Mouse (Mus musculus) spleen, postnatal 4 days (tissue): ENCODE measurements around the gene Tll2.

Source experiments
- DNase-seq, 2 experiments: peaks; one replicate each; pipeline ENCODE4 v3.0.0; 2022; ENCODE audit warnings: low spot score in 2 of 2

The Tll2 gene

DNA sequence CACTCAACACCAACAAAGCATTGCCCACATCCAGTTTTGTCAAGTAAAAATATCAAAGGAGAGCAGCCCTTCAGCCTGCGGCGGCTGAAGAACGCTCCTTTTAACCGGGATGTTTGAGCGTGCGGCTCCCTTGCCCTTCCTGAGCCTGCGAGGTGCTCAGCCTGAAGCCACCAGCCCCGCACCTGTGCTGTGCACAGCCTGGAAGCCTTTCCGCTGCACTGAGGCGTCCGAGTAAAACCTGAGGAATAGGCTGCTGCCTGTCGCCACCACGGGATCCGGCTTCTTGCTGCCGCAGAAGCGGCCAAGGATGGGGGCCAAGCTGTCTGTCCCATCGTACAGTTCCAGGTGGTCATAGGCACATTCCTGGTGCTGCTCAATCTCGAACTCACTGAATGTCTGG is 118.1 kb downstream of the Tll2 start:
- DNase-seq: no peak

DNA sequence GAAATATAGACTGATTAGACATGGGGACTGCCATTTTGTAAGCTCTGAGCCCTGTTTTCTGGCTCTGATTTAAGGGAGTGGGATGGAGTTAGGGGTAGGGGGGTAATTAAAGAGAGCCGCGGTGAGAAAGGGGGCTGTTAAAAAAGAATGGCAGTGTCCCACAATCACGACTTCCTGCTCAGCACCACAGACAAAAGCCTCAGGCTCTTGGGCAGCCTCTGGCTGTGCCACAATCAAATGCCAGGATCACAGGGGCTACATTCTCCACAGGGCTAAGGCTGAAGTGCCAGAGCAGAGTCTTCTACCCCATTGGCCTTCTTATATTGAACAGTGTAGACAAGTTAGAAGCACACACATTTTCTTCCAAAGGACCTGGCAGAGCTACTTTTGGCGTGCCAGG is 118.7 kb downstream of the Tll2 start:
- DNase-seq: no peak

GRCm38 (mm10) chr19:41086700-41087099 is 119.9 kb downstream of the Tll2 start:
- DNase-seq: peak; percentile 52 to 82

DNA sequence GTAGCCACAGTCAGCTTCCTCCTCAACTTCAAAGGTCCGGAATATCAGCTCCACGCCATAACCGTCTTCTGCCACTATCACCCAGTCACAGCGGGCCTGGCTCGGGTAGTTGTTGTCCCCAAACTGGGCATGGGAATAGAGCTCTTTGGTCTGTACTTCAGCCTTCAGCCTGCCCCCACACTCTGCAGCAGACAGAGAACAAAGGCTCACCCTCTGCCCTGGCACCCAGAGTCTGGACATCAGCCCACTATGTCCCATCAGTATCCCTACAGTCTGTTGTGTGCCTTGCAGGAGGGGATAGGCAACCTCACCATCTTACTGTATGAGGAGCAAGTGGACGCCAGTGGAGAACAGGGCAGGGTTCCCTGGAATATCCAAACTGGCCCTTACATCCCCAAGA is 120.3 kb downstream of the Tll2 start:
- no peak for DNase-seq

DNA sequence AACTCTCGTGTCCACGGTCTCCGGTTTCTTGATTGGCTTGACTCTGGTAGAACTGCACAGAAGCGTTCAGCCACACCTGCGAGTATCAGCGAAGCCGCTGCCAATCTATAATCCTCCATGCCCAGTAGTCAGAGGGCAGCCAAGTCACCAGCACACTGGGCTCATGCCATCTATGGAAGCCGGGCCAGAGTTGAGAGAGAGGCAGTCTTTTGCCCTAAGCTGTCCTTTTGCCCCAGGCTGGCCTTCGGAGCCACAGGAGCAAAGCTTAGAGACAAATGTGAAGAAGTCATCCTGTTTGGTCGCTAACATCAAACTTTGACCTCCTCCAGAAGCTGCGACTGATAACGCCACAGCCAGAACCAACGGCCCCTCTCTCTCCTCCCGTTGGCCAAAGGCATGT is 123.0 kb downstream of the Tll2 start:
- no peak for DNase-seq

DNA sequence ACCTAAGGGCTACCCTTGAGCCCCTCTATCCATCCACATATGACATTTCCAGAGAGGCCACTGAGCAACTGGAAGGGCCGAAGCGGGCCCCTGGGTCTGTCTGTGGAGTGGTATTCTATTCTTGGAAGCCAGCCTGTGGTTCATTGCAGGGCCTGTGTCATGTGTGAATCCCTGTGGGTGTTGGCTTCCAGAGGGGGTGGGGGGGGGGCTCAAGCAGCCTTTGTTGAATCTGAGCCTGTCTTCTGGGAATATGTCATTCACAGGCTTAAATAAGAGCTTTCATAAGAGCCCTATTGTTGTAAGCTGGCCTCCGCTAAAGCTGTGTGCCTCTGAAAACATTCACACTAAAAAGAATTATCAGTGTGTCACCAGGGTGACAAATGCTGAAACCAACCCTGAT is 125.0 kb downstream of the Tll2 start:
- DNase-seq: no peak

DNA sequence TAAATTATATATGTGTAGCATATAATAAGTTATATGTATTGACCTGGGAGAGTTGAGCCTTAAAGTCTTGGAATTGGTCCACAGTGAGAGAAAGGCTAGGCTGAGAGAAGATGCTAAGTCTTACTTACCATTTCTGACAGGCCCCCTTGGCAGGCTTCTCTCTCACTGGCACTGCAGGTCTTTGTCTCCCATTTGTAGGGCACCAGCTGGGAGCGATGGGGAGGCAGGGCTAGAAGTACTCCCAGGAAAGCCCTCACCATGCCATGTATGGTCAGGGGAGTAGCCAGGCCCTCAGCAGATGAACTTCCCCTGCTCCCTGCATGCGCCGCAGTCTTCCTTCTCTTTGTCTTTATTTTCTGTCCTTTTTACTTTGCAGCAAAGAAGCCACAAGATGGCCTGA is 129.7 kb downstream of the Tll2 start, which contains the start of gene Opalin:
Opalin (minus strand) TSS at position 208 of the 400 bp plus-strand sequence.
- no peak for DNase-seq

DNA sequence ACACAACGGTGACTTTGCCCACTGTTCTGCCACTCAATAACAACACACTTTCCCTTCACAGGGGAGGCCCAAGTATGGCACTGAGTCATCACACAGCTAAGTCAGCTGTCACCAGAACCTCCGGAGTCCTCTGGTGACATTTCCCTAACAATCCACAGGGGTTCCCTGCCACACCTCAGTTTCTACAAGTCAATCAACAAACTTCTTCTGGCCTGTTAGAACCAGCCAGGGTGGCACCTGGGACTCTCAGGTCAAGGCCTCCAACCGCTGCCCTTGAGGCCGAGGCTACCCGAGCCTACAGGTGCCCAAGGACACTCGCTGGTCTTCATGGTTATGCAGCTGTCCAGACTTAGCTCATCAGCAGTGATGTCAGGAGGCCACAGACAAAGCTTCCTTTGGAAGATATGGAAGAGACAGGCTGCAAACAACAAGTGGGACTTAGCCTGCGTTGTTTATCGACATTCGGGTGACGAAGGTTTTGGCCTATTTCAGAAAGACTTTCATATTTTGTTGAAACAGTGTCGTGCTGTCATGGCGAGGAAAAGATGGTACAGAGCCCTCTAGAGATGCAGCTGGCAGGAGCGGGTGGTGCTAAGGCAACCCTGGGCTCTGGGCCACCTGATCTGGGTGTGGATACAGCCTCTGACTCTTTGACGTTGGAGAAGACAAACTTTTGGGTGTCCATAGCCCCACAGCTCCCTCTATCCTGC is 132.7 kb downstream of the Tll2 start:
- DNase-seq: no peak

- peak; percentile 82 to 96 for DNase-seq
Measured at GRCm38 (mm10) chr19:41071500-41071899, 135.1 kb downstream of the Tll2 start.

DNA sequence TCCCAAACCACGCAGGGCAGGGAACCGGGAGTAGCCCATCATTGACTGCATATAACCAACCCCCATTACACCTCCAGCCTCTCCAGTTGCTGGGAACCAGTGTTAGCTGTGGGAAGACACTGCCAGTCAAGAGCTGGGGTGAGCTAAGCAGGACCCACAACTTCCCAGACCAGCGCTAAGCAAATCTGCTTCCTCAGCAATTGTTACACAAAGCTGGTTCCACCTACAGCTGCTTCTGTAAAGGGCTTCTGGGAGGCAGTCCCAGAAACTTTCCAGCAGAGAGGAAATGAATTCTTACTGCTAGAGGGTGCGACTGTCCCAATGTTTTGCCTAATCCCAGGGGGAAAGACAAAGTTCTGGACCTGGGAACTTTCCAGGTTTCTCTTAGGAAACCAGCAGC is 151.9 kb downstream of the Tll2 start:
- DNase-seq: no peak

GRCm38 (mm10) chr19:41053530-41053929 is 153.1 kb downstream of the Tll2 start:
- DNase-seq: peak; percentile 54 to 85

- no peak for DNase-seq
Measured at GRCm38 (mm10) chr19:41052247-41052646, 154.4 kb downstream of the Tll2 start.

GRCm38 (mm10) chr19:41051714-41052113 is 154.9 kb downstream of the Tll2 start:
- DNase-seq: no peak

GRCm38 (mm10) chr19:41048187-41048559 is 158.5 kb downstream of the Tll2 start:
- DNase-seq: no peak

DNA sequence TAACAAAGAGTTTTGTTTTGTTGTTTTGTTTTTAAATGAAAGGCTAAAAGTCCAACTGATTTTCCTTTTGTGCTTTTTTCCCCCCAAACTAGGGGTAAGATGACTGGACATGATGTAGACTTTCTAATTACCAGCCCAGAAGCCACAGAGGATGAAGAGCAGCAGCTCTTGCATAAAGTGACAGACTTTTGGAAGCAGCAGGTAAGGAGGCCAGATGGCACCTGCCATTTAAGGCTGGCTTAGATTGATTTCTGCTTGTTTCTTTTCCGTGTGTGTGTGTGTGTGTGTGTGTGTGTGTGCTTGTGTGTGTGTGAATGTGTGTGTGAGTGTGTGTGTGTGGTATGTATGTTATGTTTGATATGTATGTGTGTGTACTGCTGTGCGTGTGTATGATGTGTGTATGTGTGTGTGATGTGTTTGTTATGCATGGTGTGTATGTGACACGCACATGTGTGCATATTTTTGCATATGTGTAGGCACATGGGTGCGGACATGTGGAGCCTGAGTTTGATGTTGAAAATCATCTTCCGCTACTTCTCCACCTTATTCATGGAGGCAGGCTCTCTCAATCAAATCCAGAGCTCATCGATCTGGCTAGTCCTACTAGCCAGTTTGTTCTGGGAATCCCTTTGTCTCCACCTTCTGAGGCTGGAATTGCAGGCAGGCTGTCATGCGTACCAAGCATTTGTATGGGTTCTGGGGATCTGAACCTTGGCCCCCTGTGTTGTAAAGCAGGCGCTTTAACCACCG is 159.0 kb downstream of the Tll2 start:
- no peak for DNase-seq

- no peak for DNase-seq
Measured at GRCm38 (mm10) chr19:41045091-41045770, 161.4 kb downstream of the Tll2 start.

DNA sequence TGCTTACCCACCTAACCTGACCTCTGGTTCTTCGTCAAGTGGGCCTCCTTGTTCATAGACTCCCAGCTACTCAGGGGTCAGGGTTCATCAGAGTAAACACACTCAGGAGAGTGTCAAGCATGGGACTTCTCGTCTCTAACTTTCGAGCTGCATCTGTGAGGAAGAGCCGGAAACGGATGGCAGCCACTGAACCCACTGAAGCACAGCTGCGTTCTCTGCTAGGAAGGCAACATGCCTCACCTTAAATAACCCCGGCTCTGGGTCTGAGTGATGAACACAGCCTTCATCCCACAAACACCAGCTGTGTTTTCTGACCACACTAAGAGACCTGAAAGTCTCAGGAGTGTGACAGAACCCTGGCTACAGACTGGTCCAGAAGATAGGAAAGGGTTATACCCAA is 167.5 kb downstream of the Tll2 start:
- DNase-seq: no peak

GRCm38 (mm10) chr19:41035809-41036551 is 170.7 kb downstream of the Tll2 start:
- no peak for DNase-seq
